Mouse (Mus musculus): ENCODE results near the gene Hoxa7. TPM values are rescaled to one million over a fixed set of nuclear protein-coding genes. Genes with fewer than 3 reads are reported as not detected.

Gene Hoxa7
- polyA plus RNA-seq, 1 experiment = 2.5 TPM

GRCm38 (mm10) chr6:52212556-52213118 is 9.0 kb downstream of the Hoxa7 start:
- no peak for TF ChIP-seq POLR2A (IDR thresholded peaks at IDR 0.05; ENCODE audit: low read depth, low read length)
- no peak for TF ChIP-seq CTCF (IDR thresholded peaks at IDR 0.05; ENCODE audit: extremely low read depth, insufficient read length, insufficient replicate concordance, low read depth, low read length)
- WGBS = 6% methylated on average over 22 of the region's 22 CpGs
- H3K4me1 ChIP-seq (ENCODE audit: control insufficient read depth, insufficient read depth, insufficient read length, low read length) = peaks cover 11% of the 10 kb centered on the region
- H3K36me3 ChIP-seq (ENCODE audit: control insufficient read depth, insufficient read depth, low read length) = no peaks in the 10 kb centered on the region
- peak overlapping the region; percentile 63 for H3K4me3 ChIP-seq (ENCODE audit: low read depth, low read length)
- peaks cover 84% of the 10 kb centered on the region for H3K27me3 ChIP-seq (ENCODE audit: control insufficient read depth, insufficient read depth, low read length)
- peak overlapping the region; percentile 64 for H3K27ac ChIP-seq (ENCODE audit: insufficient read depth, low read depth, low read length)

GRCm38 (mm10) chr6:52211961-52212360 is 9.7 kb downstream of the Hoxa7 start:
- peaks cover 8% of the 10 kb centered on the region for H3K4me1 ChIP-seq (ENCODE audit: control insufficient read depth, insufficient read depth, insufficient read length, low read length)
- H3K27me3 ChIP-seq (ENCODE audit: control insufficient read depth, insufficient read depth, low read length) = peaks cover 79% of the 10 kb centered on the region
- 12% methylated on average over 13 of the region's 13 CpGs for WGBS
- TF ChIP-seq POLR2A (IDR thresholded peaks at IDR 0.05; ENCODE audit: low read depth, low read length) = no peak
- no peak for TF ChIP-seq CTCF (IDR thresholded peaks at IDR 0.05; ENCODE audit: extremely low read depth, insufficient read length, insufficient replicate concordance, low read depth, low read length)
- H3K36me3 ChIP-seq (ENCODE audit: control insufficient read depth, insufficient read depth, low read length) = no peaks in the 10 kb centered on the region
- peak overlapping the region; percentile 63 for H3K4me3 ChIP-seq (ENCODE audit: low read depth, low read length)
- 0 out of 2 replicates have a peak overlapping the region, but pooled peaks have one; percentile 8 for H3K27ac ChIP-seq (ENCODE audit: insufficient read depth, low read depth, low read length)

- peaks cover 8% of the 10 kb centered on the region for H3K4me1 ChIP-seq (ENCODE audit: control insufficient read depth, insufficient read depth, insufficient read length, low read length)
- 0 out of 2 replicates have a peak overlapping the region, but pooled peaks have one; percentile 8 for H3K27ac ChIP-seq (ENCODE audit: insufficient read depth, low read depth, low read length)
- peaks cover 78% of the 10 kb centered on the region for H3K27me3 ChIP-seq (ENCODE audit: control insufficient read depth, insufficient read depth, low read length)
- H3K36me3 ChIP-seq (ENCODE audit: control insufficient read depth, insufficient read depth, low read length) = no peaks in the 10 kb centered on the region
- TF ChIP-seq POLR2A (IDR thresholded peaks at IDR 0.05; ENCODE audit: low read depth, low read length) (peak; percentile 23; the same call in 1 of the 2 replicates), CTCF (IDR thresholded peaks at IDR 0.05; ENCODE audit: extremely low read depth, insufficient read length, insufficient replicate concordance, low read depth, low read length) (peak; percentile 73)
- H3K4me3 ChIP-seq (ENCODE audit: low read depth, low read length) = peak overlapping the region; percentile 63
- 3% methylated on average over 37 of the region's 37 CpGs for WGBS
These were observed 10.3 kb downstream of the Hoxa7 start for GRCm38 (mm10) chr6:52211170-52211935.

DNA sequence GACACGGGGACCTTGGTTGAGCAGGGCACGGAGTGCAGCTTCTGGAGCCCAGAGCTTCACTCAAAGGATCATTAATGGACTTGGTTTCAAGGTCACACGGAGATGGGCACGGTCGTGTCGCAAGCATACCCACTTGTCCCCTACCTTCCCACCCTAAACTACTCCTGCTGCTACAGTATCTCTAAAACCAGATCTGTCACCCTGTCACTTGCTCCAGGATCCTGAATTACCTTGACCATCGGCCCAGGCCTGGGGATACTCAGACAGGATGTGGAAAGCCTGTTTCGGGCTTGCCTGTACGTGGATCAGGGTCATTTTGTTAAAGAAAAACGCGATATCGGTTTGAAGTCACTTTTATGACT is 12.0 kb downstream of the Hoxa7 start:
- no peak overlapping the region for H3K27ac ChIP-seq (ENCODE audit: insufficient read depth, low read depth, low read length)
- peaks cover 79% of the 10 kb centered on the region for H3K27me3 ChIP-seq (ENCODE audit: control insufficient read depth, insufficient read depth, low read length)
- peak; percentile 16; the same call in 1 of the 2 replicates for TF ChIP-seq CTCF (IDR thresholded peaks at IDR 0.05; ENCODE audit: extremely low read depth, insufficient read length, insufficient replicate concordance, low read depth, low read length)
- no peak for TF ChIP-seq POLR2A (IDR thresholded peaks at IDR 0.05; ENCODE audit: low read depth, low read length)
- no peaks in the 10 kb centered on the region for H3K36me3 ChIP-seq (ENCODE audit: control insufficient read depth, insufficient read depth, low read length)
- WGBS = 33% methylated on average over 12 of the region's 12 CpGs
- peaks cover 8% of the 10 kb centered on the region for H3K4me1 ChIP-seq (ENCODE audit: control insufficient read depth, insufficient read depth, insufficient read length, low read length)
- no peak overlapping the region for H3K4me3 ChIP-seq (ENCODE audit: low read depth, low read length)

- 27% methylated on average over 18 of the region's 18 CpGs for WGBS
- peak overlapping the region; percentile 46 for H3K4me3 ChIP-seq (ENCODE audit: low read depth, low read length)
- H3K27me3 ChIP-seq (ENCODE audit: control insufficient read depth, insufficient read depth, low read length) = peaks cover 80% of the 10 kb centered on the region
- TF ChIP-seq POLR2A (IDR thresholded peaks at IDR 0.05; ENCODE audit: low read depth, low read length) (no peak), CTCF (IDR thresholded peaks at IDR 0.05; ENCODE audit: extremely low read depth, insufficient read length, insufficient replicate concordance, low read depth, low read length) (no peak)
- 0 out of 2 replicates have a peak overlapping the region, but pooled peaks have one; percentile 7 for H3K27ac ChIP-seq (ENCODE audit: insufficient read depth, low read depth, low read length)
- no peaks in the 10 kb centered on the region for H3K36me3 ChIP-seq (ENCODE audit: control insufficient read depth, insufficient read depth, low read length)
- peaks cover 8% of the 10 kb centered on the region for H3K4me1 ChIP-seq (ENCODE audit: control insufficient read depth, insufficient read depth, insufficient read length, low read length)
These were observed 12.6 kb downstream of the Hoxa7 start for GRCm38 (mm10) chr6:52208868-52209684.

DNA sequence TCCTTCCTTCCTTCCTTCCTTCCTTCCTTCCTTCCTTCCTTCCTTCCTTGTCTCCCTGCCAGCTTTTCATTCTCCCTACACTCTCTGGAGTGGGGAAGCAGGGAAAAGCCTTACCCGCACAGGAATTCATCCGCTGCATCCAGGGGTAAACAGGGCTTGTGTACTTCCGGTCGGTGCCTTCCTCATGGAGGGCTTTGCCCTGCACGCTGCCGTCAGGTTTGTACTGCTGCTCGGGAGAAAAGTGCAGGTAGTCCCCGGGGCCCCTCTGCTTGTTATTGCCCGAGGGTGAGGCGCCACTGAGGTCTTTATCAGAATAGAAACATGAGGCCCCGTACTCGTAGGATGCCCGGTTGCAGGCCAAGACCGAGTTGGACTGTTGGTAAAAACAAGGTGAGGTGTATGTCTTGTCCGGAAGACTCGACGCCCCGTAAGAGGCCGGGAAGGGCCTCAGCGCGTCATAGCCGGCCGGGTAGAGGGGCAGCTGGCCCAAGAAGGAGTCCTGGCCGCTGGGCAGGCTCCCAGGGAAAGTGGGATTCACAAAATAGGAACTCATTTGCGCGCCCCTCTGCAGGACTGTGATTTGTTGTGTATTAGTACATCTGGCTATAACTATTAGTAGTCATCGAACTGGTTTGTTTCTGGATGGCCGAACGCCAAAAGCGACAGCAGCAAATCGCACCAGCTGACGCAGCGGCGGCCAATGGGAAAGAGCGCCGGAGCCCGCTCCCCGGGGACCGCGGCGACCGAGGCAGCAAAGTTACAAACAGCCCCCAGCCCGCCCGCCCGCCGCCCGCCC is 13.4 kb downstream of the Hoxa7 start, which contains the start of gene Hoxa6:
Hoxa6 (minus strand) TSS at position 651 of the 796 bp plus-strand sequence.
- Histone ChIP-seq H3K36me3 (ENCODE audit: control insufficient read depth, insufficient read depth, low read length) (no peaks in the 10 kb centered on the region), H3K27ac (ENCODE audit: insufficient read depth, low read depth, low read length) (peak within 1 kb of the TSS; percentile 21; the same call in 1 of the 2 replicates), H3K4me3 (ENCODE audit: low read depth, low read length) (peak within 1 kb of the TSS; percentile 46), H3K4me1 (ENCODE audit: control insufficient read depth, insufficient read depth, insufficient read length, low read length) (peaks cover 6% of the 10 kb centered on the region), H3K27me3 (ENCODE audit: control insufficient read depth, insufficient read depth, low read length) (peaks cover 82% of the 10 kb centered on the region)
- TF ChIP-seq POLR2A (IDR thresholded peaks at IDR 0.05; ENCODE audit: low read depth, low read length) = no peak
- TF ChIP-seq CTCF (IDR thresholded peaks at IDR 0.05; ENCODE audit: extremely low read depth, insufficient read length, insufficient replicate concordance, low read depth, low read length) = no peak
- WGBS = 9% methylated on average over 47 of the region's 47 CpGs

Measured in small intestine, adult 2 months (tissue).